Mouse (Mus musculus) olfactory bulb, adult 2 months (tissue): ENCODE data around the gene Fam221b.

Experiments used
- CTCF ChIP-seq: fragments of 200-500 bp; IDR thresholded peaks from 2 replicates; pipeline ENCODE4 v1.5.1; 2012; ENCODE audit warnings: low read depth, mild to moderate bottlenecking, low read length, moderate library complexity; ENCODE audit not compliant: insufficient read depth
- POLR2A ChIP-seq: fragments of 200-500 bp; IDR thresholded peaks from 2 replicates; pipeline ENCODE4 v1.6.1; 2012; ENCODE audit warnings: mild to moderate bottlenecking, low read depth, low read length, moderate library complexity; ENCODE audit not compliant: insufficient read depth

DNA sequence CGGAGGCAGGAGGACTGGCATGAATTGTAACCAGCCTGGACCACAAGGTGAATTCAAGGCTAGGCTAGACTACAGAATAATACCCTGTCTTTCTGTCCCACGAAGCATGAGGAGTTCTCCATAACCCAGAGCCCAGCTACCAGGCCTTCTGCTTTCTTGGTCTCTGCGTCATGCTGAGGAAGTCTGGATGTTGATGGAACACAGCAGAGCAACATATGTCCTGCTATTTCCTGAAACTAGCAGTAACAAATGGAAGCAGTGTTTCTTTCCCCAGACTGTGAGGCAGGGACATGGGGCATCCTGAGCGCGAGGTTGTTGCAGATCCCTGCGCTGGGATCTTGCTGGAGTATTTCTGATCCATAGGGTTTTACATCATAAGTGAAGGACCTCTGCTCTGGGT lies 9.6 kb upstream of the Fam221b start:
- TF ChIP-seq POLR2A (no peak), CTCF (no peak)
